In genomic region chr10:120744441-120745137, GRCm38 (mm10) we compare ENCODE assay signal across 8 mouse cellular contexts.
DNase-seq lines count a peak whose midpoint lies in the region; ATAC-seq lines count a peak whose summit lies in the region.

No protein-coding gene starts in this region.

- peak overlapping the region; percentile 33 for H3K4me3 ChIP-seq in kidney, embryonic 15.5 days (replicated peaks)
- peak overlapping the region; percentile 40 for H3K4me3 ChIP-seq in embryonic facial prominence, embryonic 14.5 days (ENCODE audit: low read depth, low read length)
- H3K4me3 ChIP-seq in limb, embryonic 12.5 days (replicated peaks): peak overlapping the region; percentile 35
- H3K4me3 ChIP-seq in neural tube, embryonic 15.5 days (replicated peaks): peak overlapping the region; percentile 42

- no peaks in the 10 kb centered on the region for H3K36me3 ChIP-seq in kidney, embryonic 15.5 days
- no peaks in the 10 kb centered on the region for H3K36me3 ChIP-seq in embryonic facial prominence, embryonic 14.5 days (ENCODE audit: control insufficient read depth, insufficient read depth, low read length)
- no peaks in the 10 kb centered on the region for H3K36me3 ChIP-seq in limb, embryonic 12.5 days
- no peaks in the 10 kb centered on the region for H3K36me3 ChIP-seq in neural tube, embryonic 15.5 days

- ATAC-seq in kidney, embryonic 15.5 days (replicated peaks; ENCODE audit: low FRiP score): peak; percentile 31; the same call in 1 of the 2 replicates
- 0 out of 2 replicates have a peak, but pooled peaks have one; percentile 23 for ATAC-seq in embryonic facial prominence, embryonic 14.5 days (ENCODE audit: low read depth)
- peak; percentile 82 for ATAC-seq in limb, embryonic 12.5 days (ENCODE audit: insufficient number of reproducible peaks, insufficient read depth, low FRiP score, low TSS enrichment, low read depth)
- peak; percentile 59; the same call in 1 of the 2 replicates for ATAC-seq in neural tube, embryonic 15.5 days (ENCODE audit: low FRiP score)
- ATAC-seq in frontal cortex, adult (ENCODE audit: low TSS enrichment): no peak

- peaks cover 34% of the 10 kb centered on the region for H3K4me1 ChIP-seq in kidney, embryonic 15.5 days
- H3K4me1 ChIP-seq in embryonic facial prominence, embryonic 14.5 days (ENCODE audit: control insufficient read depth, insufficient read depth, low read length): peaks cover 13% of the 10 kb centered on the region
- H3K4me1 ChIP-seq in limb, embryonic 12.5 days (replicated peaks): peaks cover 53% of the 10 kb centered on the region
- peaks cover 15% of the 10 kb centered on the region for H3K4me1 ChIP-seq in neural tube, embryonic 15.5 days

- peak overlapping the region; percentile 43 for H3K9ac ChIP-seq in kidney, embryonic 15.5 days
- H3K9ac ChIP-seq in embryonic facial prominence, embryonic 14.5 days (ENCODE audit: low read depth, low read length): peak overlapping the region; percentile 69
- H3K9ac ChIP-seq in limb, embryonic 12.5 days (replicated peaks): peak overlapping the region; percentile 60
- H3K9ac ChIP-seq in neural tube, embryonic 15.5 days (replicated peaks): peak overlapping the region; percentile 44

- H3K9me3 ChIP-seq in kidney, embryonic 15.5 days (replicated peaks): no peaks in the 10 kb centered on the region
- H3K9me3 ChIP-seq in embryonic facial prominence, embryonic 14.5 days (ENCODE audit: control insufficient read depth, low read length): no peaks in the 10 kb centered on the region
- no peaks in the 10 kb centered on the region for H3K9me3 ChIP-seq in limb, embryonic 12.5 days
- H3K9me3 ChIP-seq in neural tube, embryonic 15.5 days (replicated peaks): no peaks in the 10 kb centered on the region

- peak overlapping the region; percentile 64 for H3K4me2 ChIP-seq in kidney, embryonic 15.5 days
- H3K4me2 ChIP-seq in embryonic facial prominence, embryonic 14.5 days (ENCODE audit: low read depth, low read length): peak overlapping the region; percentile 83
- peak overlapping the region; percentile 63 for H3K4me2 ChIP-seq in limb, embryonic 12.5 days
- peak overlapping the region; percentile 86 for H3K4me2 ChIP-seq in neural tube, embryonic 15.5 days

- no peaks in the 10 kb centered on the region for H3K27me3 ChIP-seq in kidney, embryonic 15.5 days
- H3K27me3 ChIP-seq in embryonic facial prominence, embryonic 14.5 days (replicated peaks; ENCODE audit: control insufficient read depth, insufficient read depth, low read length): no peaks in the 10 kb centered on the region
- no peaks in the 10 kb centered on the region for H3K27me3 ChIP-seq in limb, embryonic 12.5 days
- peaks cover 17% of the 10 kb centered on the region for H3K27me3 ChIP-seq in neural tube, embryonic 15.5 days (replicated peaks)

- DNase-seq in kidney, postnatal 14 days: no peak
- DNase-seq in embryonic facial prominence, embryonic 14.5 days (ENCODE audit: low spot score): peak; percentile 75
- DNase-seq in testis, postnatal 14 days (ENCODE audit: low spot score): no peak
- DNase-seq in thymus, postnatal 10 days (ENCODE audit: low spot score in 2 of 2): no peak

- 5% methylated on average over 15 of the region's 15 CpGs for WGBS in kidney, embryonic 15.5 days
- 5% methylated on average over 15 of the region's 15 CpGs for WGBS in embryonic facial prominence, embryonic 14.5 days
- WGBS in limb, embryonic 12.5 days: 1% methylated on average over 15 of the region's 15 CpGs
- WGBS in neural tube, embryonic 15.5 days: 3% methylated on average over 15 of the region's 15 CpGs

- peak overlapping the region; percentile 87 for H3K27ac ChIP-seq in kidney, embryonic 15.5 days
- H3K27ac ChIP-seq in embryonic facial prominence, embryonic 14.5 days (replicated peaks; ENCODE audit: low read depth, low read length): peak overlapping the region; percentile 92
- H3K27ac ChIP-seq in limb, embryonic 12.5 days: peak overlapping the region; percentile 97
- H3K27ac ChIP-seq in neural tube, embryonic 15.5 days (replicated peaks): peak overlapping the region; percentile 48
